Mouse (Mus musculus): ENCODE data around the gene Olfr403. TPM values are rescaled to one million over a fixed set of nuclear protein-coding genes. Genes with fewer than 3 reads are reported as not detected.

Gene Olfr403
- not detected in 2 replicates for polyA plus RNA-seq (2021; fragmentation: Nextera tagmentation)
- long read RNA-seq, experiment 1 = 0 reads
- long read RNA-seq, experiment 2 = 0 reads

GRCm38 (mm10) chr11:74185949-74186348, at the start of gene Olfr403:
TSS of gene Olfr403 (plus strand) at chr11:74186249.

DNA sequence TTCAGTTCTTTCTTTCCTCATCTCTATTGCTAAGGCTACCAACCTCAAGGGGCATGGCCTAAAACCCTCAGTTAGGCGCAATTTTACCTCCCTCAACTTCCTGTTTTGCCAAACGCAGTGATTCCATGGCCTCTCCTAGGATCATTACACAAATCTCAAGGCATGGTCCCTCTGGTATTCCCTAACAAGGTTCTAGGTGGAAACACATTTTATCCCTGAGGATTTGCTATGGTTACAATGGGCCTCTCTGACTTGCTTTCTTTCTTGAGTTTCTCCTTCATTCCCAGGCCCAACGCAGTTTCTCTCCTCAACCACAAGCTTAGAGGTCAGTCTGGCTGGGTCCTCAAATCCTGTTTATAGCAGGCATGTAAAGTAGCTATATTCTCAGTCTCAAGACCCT, 32.8 kb upstream of the Olfr403 start, which contains the start of gene Olfr402:
TSS of gene Olfr402 (plus strand) at position 301 of the 400 bp plus-strand sequence.

DNA sequence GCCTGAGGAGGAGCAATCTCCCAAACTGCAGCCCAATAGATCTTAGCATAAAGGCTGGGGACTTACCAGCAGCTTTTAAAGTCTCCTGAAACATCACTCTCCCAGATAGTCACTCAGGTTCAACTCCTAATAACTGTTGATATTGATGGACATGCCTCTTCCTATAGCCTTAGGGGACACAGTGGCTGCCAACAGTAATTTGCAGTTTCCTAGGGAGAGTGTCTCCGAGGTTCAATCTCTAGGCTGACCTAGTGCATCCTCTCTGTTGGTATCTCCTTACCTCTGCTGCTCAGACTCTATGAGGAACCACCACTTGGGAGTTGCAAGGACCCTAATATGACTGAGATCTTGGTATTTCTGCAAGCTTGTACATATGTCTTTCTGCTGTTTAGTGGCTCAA, 25.2 kb downstream of the Olfr403 start, which contains the start of gene Olfr43:
TSS of gene Olfr43 (minus strand) at position 101 of the 400 bp plus-strand sequence.

Other genes starting within 250 kb of the Olfr403 start
- gene Olfr23, start 249.6 kb upstream of the Olfr403 start, polyA plus RNA-seq (2021; fragmentation: Nextera tagmentation) = not detected in 2 replicates
- gene Olfr397, start 225.4 kb upstream of the Olfr403 start, polyA plus RNA-seq (2021; fragmentation: Nextera tagmentation) = not detected in 2 replicates
- gene Olfr398, start 195.8 kb upstream of the Olfr403 start, polyA plus RNA-seq (2021; fragmentation: Nextera tagmentation) = not detected in 2 replicates
- not detected in 2 replicates for gene Olfr139, start 129.7 kb upstream of the Olfr403 start, polyA plus RNA-seq (2021; fragmentation: Nextera tagmentation)
- not detected in 2 replicates for gene Olfr399, start 129.6 kb upstream of the Olfr403 start, polyA plus RNA-seq (2021; fragmentation: Nextera tagmentation)
- not detected in 2 replicates for gene Zfp616, start 116.3 kb upstream of the Olfr403 start, polyA plus RNA-seq (2021; fragmentation: Nextera tagmentation)
- gene Olfr401, start 72.5 kb upstream of the Olfr403 start, polyA plus RNA-seq (2021; fragmentation: Nextera tagmentation) = not detected in 2 replicates
- not detected in 2 replicates for gene Olfr402, start 32.7 kb upstream of the Olfr403 start, polyA plus RNA-seq (2021; fragmentation: Nextera tagmentation)
- not detected in 2 replicates for gene Olfr43, start 25.1 kb downstream of the Olfr403 start, polyA plus RNA-seq (2021; fragmentation: Nextera tagmentation)
- gene Olfr406, start 73.6 kb downstream of the Olfr403 start, polyA plus RNA-seq (2021; fragmentation: Nextera tagmentation) = not detected in 2 replicates
- gene Olfr59, start 97.5 kb downstream of the Olfr403 start, polyA plus RNA-seq (2021; fragmentation: Nextera tagmentation) = not detected in 2 replicates
- not detected in 2 replicates for gene Olfr410, start 151.8 kb downstream of the Olfr403 start, polyA plus RNA-seq (2021; fragmentation: Nextera tagmentation)
- not detected in 2 replicates for gene Olfr411, start 166.4 kb downstream of the Olfr403 start, polyA plus RNA-seq (2021; fragmentation: Nextera tagmentation)
- not detected in 2 replicates for gene Olfr412, start 175.8 kb downstream of the Olfr403 start, polyA plus RNA-seq (2021; fragmentation: Nextera tagmentation)

All from layer of hippocampus, adult 6 months (tissue).